Mouse (Mus musculus) stomach, postnatal 0 days (tissue): ENCODE data around the gene Atxn2. TPM values are rescaled to one million over a fixed set of nuclear protein-coding genes. Genes with fewer than 3 reads are reported as not detected.

Source experiments
- ATAC-seq: fragments of 200-750 bp; cut with Nextera tagmentation; 2 replicates; pipeline ENCODE4 v1.8.0; 2017; ENCODE audit not compliant: low FRiP score, low TSS enrichment
- DNase-seq: peaks from one replicate; pipeline ENCODE4 v3.0.0-alpha.2; 2016; ENCODE audit warnings: low spot score
- H3K27ac ChIP-seq: fragments of 300-500 bp; sonication (generic); replicated peaks from 2 replicates; pipeline ENCODE4 v1.5.1; 2014; ENCODE audit warnings: mild to moderate bottlenecking, control low read depth
- H3K27me3 ChIP-seq: fragments of 300-500 bp; sonication (generic); 2 replicates; pipeline ENCODE4 v1.6.1; 2014; ENCODE audit warnings: low read length; ENCODE audit not compliant: control insufficient read depth, insufficient read depth
- H3K36me3 ChIP-seq: fragments of 300-500 bp; sonication (generic); 2 replicates; pipeline ENCODE4 v1.6.1; 2014; ENCODE audit warnings: low read length, mixed read lengths; ENCODE audit not compliant: control insufficient read depth, insufficient read depth
- H3K4me1 ChIP-seq: fragments of 300-500 bp; sonication (generic); replicated peaks from 2 replicates; pipeline ENCODE4 v1.6.1; 2014; ENCODE audit warnings: antibody characterized with exemption; ENCODE audit not compliant: control insufficient read depth, insufficient read depth
- H3K4me2 ChIP-seq: fragments of 300-500 bp; sonication (generic); replicated peaks from 2 replicates; pipeline ENCODE4 v1.6.1; 2014; ENCODE audit warnings: low read depth, mild to moderate bottlenecking, control low read depth, moderate library complexity
- H3K4me3 ChIP-seq: fragments of 300-500 bp; sonication (generic); 2 replicates; pipeline ENCODE4 v1.5.1; 2014; ENCODE audit warnings: low read depth, low read length, control low read depth
- H3K9ac ChIP-seq: fragments of 300-500 bp; sonication (generic); 2 replicates; pipeline ENCODE4 v1.6.1; 2014; ENCODE audit warnings: mild to moderate bottlenecking, low read length, control low read depth, mixed read lengths
- H3K9me3 ChIP-seq: fragments of 300-500 bp; sonication (generic); 2 replicates; pipeline ENCODE4 v1.6.1; 2016; ENCODE audit warnings: low read length; ENCODE audit not compliant: control insufficient read depth
- CTCF ChIP-seq: IDR thresholded peaks from 2 replicates; pipeline ENCODE4 v1.5.1; 2016; ENCODE audit warnings: antibody characterized with exemption, low read depth, mild to moderate bottlenecking, moderate library complexity
- EP300 ChIP-seq: optimal IDR thresholded peaks from 2 replicates; pipeline ENCODE3; 2016; ENCODE audit warnings: antibody characterized with exemption
- WGBS: fragments of 180-500 bp; shearing (Covaris S2); extraction: QIAGEN DNeasy Blood & Tissue Kit; methylation state at CpG from one replicate; pipeline ENCODE4 v1.1.7; 2014; 5-methylcytosine and 5-hydroxymethylcytosine counted together
- polyA plus RNA-seq: library from polyadenylated mRNA; unstranded; fragments of >200 nt; fragmentation: Nextera tagmentation; extraction: Ambion mirVana; gene quantifications from 2 replicates; pipeline ENCODE4 v1.2.1, GENCODE M21; 2015

The Atxn2 gene
- polyA plus RNA-seq, 1 experiment from 2014 or later = 30.5 TPM

- no peak overlapping the region for H3K9ac ChIP-seq
- DNase-seq = no peak
- ATAC-seq = no peak
- H3K4me3 ChIP-seq = no peak overlapping the region
- H3K4me2 ChIP-seq = no peak overlapping the region
- no peaks in the 10 kb centered on the region for H3K4me1 ChIP-seq
- WGBS = 83% methylated on average over 5 of the region's 5 CpGs
- H3K9me3 ChIP-seq = no peaks in the 10 kb centered on the region
- peaks cover 34% of the 10 kb centered on the region for H3K36me3 ChIP-seq
- no peak overlapping the region for H3K27ac ChIP-seq
- TF ChIP-seq EP300 = no peak
- no peak for TF ChIP-seq CTCF
- H3K27me3 ChIP-seq = no peaks in the 10 kb centered on the region
These were observed 108.4 kb downstream of the Atxn2 start for GRCm38 (mm10) chr5:121819559-121819958.

- H3K36me3 ChIP-seq = peaks cover 34% of the 10 kb centered on the region
- no peaks in the 10 kb centered on the region for H3K4me1 ChIP-seq
- H3K27ac ChIP-seq = no peak overlapping the region
- H3K27me3 ChIP-seq = no peaks in the 10 kb centered on the region
- H3K4me2 ChIP-seq = no peak overlapping the region
- 49% methylated on average over 2 of the region's 2 CpGs for WGBS
- no peaks in the 10 kb centered on the region for H3K9me3 ChIP-seq
- ATAC-seq (no peak), DNase-seq (no peak)
- TF ChIP-seq CTCF = no peak
- no peak for TF ChIP-seq EP300
- H3K9ac ChIP-seq = no peak overlapping the region
- no peak overlapping the region for H3K4me3 ChIP-seq
These were observed 109.0 kb downstream of the Atxn2 start for GRCm38 (mm10) chr5:121820161-121820560.

- Histone ChIP-seq H3K27ac (no peak overlapping the region), H3K27me3 (no peaks in the 10 kb centered on the region), H3K4me2 (no peak overlapping the region), H3K9ac (no peak overlapping the region), H3K4me1 (no peaks in the 10 kb centered on the region), H3K9me3 (no peaks in the 10 kb centered on the region), H3K4me3 (no peak overlapping the region), H3K36me3 (peaks cover 34% of the 10 kb centered on the region)
- no peak for DNase-seq
- WGBS = 64% methylated on average over 3 of the region's 3 CpGs
- ATAC-seq = no peak
- TF ChIP-seq CTCF (no peak), EP300 (no peak)
These were observed 109.5 kb downstream of the Atxn2 start for GRCm38 (mm10) chr5:121820657-121821056.

GRCm38 (mm10) chr5:121821116-121821515 is 110.0 kb downstream of the Atxn2 start:
- Histone ChIP-seq H3K36me3 (peaks cover 32% of the 10 kb centered on the region), H3K27ac (no peak overlapping the region), H3K4me1 (no peaks in the 10 kb centered on the region), H3K4me2 (no peak overlapping the region), H3K9me3 (no peaks in the 10 kb centered on the region), H3K9ac (no peak overlapping the region), H3K27me3 (no peaks in the 10 kb centered on the region), H3K4me3 (no peak overlapping the region)
- DNase-seq (no peak), ATAC-seq (no peak)
- 88% methylated on average over 5 of the region's 5 CpGs for WGBS
- TF ChIP-seq EP300 (no peak), CTCF (no peak)

- H3K9me3 ChIP-seq = no peaks in the 10 kb centered on the region
- WGBS = 61% methylated on average over 5 of the region's 5 CpGs
- H3K27ac ChIP-seq = no peak overlapping the region
- peaks cover 29% of the 10 kb centered on the region for H3K36me3 ChIP-seq
- no peaks in the 10 kb centered on the region for H3K27me3 ChIP-seq
- H3K4me2 ChIP-seq = no peak overlapping the region
- no peak for DNase-seq
- no peak overlapping the region for H3K4me3 ChIP-seq
- TF ChIP-seq EP300 (no peak), CTCF (no peak)
- ATAC-seq = no peak
- H3K4me1 ChIP-seq = no peaks in the 10 kb centered on the region
- H3K9ac ChIP-seq = no peak overlapping the region
These were observed 110.4 kb downstream of the Atxn2 start for GRCm38 (mm10) chr5:121821552-121821951.

GRCm38 (mm10) chr5:121822786-121823505 is 111.8 kb downstream of the Atxn2 start:
- Histone ChIP-seq H3K9ac (no peak overlapping the region), H3K27ac (no peak overlapping the region), H3K4me2 (no peak overlapping the region), H3K9me3 (no peaks in the 10 kb centered on the region), H3K4me1 (no peaks in the 10 kb centered on the region), H3K4me3 (no peak overlapping the region), H3K27me3 (no peaks in the 10 kb centered on the region), H3K36me3 (peaks cover 15% of the 10 kb centered on the region)
- DNase-seq (no peak), ATAC-seq (no peak)
- 76% methylated on average over 7 of the region's 7 CpGs for WGBS
- TF ChIP-seq CTCF (no peak), EP300 (no peak)
